Mouse (Mus musculus): ENCODE measurements at regions not wholly inside any gene's neighbourhood (a gene's known extent, or its start where the extent isn't known, plus 50 kb on each side); places are given as distances from the start of the nearest gene placed in this dataset.
A peak's percentile ranks its signal among the peaks of the same experiment; 100 is the strongest.

GRCm38 (mm10) chr1:151078909-151079522, 85.8 kb upstream of the Hmcn1 start:
- TF ChIP-seq CTCF (IDR thresholded peaks at IDR 0.05; ENCODE audit: borderline replicate concordance, extremely low read depth, insufficient read depth, insufficient read length) (peak; percentile 97), POLR2A (IDR thresholded peaks at IDR 0.05; ENCODE audit: borderline replicate concordance, extremely low read depth, insufficient read depth, insufficient read length, poor library complexity, severe bottlenecking) (no peak)
